Mouse (Mus musculus) thymus, adult 2 months (tissue): ENCODE measurements at regions not wholly inside any gene's neighbourhood (a gene's known extent, or its start where the extent isn't known, plus 50 kb on each side); places are given as distances from the start of the nearest gene placed in this dataset.

ENCODE experiments used
- CTCF ChIP-seq: fragments of 200-500 bp; IDR thresholded peaks from 2 replicates; pipeline ENCODE4 v1.5.1; 2012; ENCODE audit warnings: mild to moderate bottlenecking, control low read depth, low read length, moderate library complexity, borderline replicate concordance; ENCODE audit not compliant: control insufficient read depth, poor library complexity, insufficient read depth; ENCODE audit errors: extremely low read depth
- POLR2A ChIP-seq: fragments of 200-500 bp; IDR thresholded peaks from 2 replicates; pipeline ENCODE4 v1.6.1; 2012; ENCODE audit warnings: mild to moderate bottlenecking, low read length, control low read depth, moderate library complexity; ENCODE audit not compliant: control insufficient read depth, poor library complexity, insufficient read depth; ENCODE audit errors: extremely low read depth

DNA sequence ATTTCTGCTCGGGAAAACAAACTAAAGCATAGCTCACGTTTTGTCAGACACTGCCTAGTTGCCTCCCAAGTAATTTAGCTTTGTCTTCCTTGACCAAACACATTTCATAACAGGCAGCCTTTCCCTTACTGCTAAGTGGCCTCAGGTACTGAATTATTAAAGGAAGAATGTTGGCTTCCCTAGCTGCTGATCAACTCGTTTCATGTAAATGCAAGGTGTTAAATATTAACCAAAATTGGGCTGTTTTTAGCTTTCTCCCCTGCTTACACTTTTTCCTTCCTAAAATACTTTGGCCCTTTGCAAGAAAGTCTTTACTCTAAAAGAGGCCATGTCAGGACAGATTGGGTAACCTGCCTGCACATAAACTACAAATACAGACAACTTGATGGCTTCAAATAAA is 265.4 kb downstream of the Pmp22 start:
- TF ChIP-seq POLR2A (no peak), CTCF (no peak)
